Mouse (Mus musculus) left cerebral cortex, postnatal 36 days (tissue): ENCODE results near the gene Cntnap5b. TPM values are rescaled to one million over a fixed set of nuclear protein-coding genes. Genes with fewer than 3 reads are reported as not detected.

Source experiments
- DNase-seq, 2 experiments: peaks; one replicate each; pipeline ENCODE4 v3.0.0; 2021 to 2022; ENCODE audit warnings: low spot score in 2 of 2, mixed read lengths in 1 of 2
- intact Hi-C: fragments of 180-260 bp; cut with DNase I; formaldehyde crosslinking; loops from one replicate; pipeline ENCODE4 v1.15.1; 2025
- total RNA-seq, 2 experiments: library from RNA; stranded (reverse); gene quantifications; 2 replicates each; pipeline ENCODE4 v1.2.3; 2021

Cntnap5b gene
- total RNA-seq, 2 experiments from 2014 or later = 16.1 to 18.0 TPM

- no peak for DNase-seq
- intact Hi-C loops = no loop called here
Observed at GRCm38 (mm10) chr1:100163588-100164357, 391.2 kb downstream of the Cntnap5b start.

DNA sequence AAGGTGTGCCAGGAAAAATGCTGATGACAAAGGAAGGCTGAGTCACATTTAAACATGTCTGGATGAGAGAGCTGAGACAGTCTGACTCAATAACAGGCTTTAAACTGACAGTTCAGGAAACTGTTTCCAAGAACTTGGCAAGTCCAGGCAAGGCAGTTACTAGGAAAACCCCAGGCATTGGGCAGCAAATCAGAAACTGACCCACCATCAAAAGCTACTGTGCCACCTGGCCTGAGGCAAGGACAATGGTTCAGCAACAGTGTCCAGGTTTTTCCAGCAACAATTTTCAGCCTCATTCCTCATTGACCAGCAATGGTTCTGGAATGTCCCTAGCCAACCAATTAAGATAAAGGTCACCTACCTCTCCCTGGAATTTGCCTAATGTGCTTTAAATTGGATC, 399.0 kb downstream of the Cntnap5b start:
- no peak for DNase-seq
- intact Hi-C loops = no loop called here

GRCm38 (mm10) chr1:100180050-100180449, 407.5 kb downstream of the Cntnap5b start:
- DNase-seq = no peak
- intact Hi-C loops = no loop called here

GRCm38 (mm10) chr1:100231980-100232608, 459.5 kb downstream of the Cntnap5b start:
- DNase-seq = peak; percentile 8 to 33
- intact Hi-C loops = no loop called here

DNA sequence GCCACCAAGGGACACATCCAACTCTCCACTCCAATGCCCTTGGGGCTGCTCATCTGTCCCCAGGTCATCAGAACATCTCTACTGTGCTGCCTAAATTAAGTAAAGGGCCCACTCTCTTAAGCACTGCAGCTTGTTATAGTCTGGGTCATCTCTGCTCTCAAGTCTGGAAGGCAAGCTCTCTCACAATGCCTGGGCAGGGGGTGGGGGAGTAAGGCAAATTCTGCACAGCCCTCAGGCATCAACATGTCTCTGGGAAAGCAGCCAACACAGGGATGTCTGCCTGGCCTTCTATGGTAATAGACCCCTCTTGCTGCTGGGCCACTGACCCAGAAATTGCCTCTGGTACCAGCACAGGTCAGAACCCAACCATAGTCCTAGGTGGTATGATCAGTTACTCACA, 479.4 kb downstream of the Cntnap5b start:
- intact Hi-C loops = no loop called here
- DNase-seq = no peak

DNA sequence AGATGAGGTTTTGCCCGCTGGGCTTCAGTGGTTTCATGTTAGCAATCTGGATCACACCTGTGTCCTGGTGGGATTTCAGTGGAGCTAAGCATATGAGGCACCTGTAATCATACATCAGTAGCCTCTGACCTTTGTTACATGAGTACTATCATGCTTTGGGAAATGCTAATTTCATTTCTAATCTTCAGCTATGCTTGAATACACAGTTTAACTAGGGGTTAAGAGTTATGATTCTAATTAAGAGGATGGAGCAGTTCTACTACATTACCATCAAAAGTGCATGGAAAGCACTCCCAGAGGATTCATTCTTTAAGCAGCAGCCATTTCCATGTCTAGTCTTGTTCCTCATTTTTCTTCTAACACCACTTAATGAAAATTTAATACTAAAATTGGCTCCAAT, 538.1 kb downstream of the Cntnap5b start:
- no peak for DNase-seq
- intact Hi-C loops = no loop called here

GRCm38 (mm10) chr1:100331066-100331465, 558.5 kb downstream of the Cntnap5b start:
- no peak for DNase-seq
- intact Hi-C loops = no loop called here

DNA sequence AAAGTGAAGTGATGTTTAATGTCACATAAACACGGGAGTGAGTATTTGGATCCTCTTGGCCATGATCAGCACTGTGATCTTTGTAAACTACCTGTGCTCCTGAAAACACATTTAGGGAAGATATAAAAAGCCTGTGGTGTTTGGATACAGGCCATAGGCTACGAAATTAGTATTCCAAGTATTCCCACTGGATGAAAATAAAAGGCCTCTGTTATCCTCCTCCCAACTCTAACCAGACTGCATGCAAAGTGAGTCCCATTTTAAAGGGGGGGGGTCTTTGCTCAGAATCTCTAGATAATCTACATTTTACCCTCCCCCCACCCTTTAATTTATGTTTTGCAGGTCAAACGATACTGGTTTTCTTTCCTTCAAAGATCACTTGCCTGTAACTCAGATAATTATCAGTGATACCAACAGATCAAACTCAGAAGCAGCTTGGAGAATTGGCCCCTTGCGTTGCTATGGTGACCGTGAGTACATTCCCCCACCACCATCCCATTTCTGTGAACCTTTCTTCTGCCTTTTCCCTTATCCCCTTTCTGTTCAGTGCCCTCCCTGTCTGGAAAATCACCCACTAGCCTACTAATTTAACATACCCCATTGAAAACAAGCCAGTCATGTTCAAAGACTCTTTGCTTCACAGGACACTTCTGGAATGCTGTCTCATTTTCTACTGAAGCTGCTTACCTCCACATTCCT, 597.0 kb downstream of the Cntnap5b start:
- intact Hi-C loops = no loop called here
- no peak for DNase-seq

GRCm38 (mm10) chr1:100386252-100386651, 613.7 kb downstream of the Cntnap5b start:
- no peak for DNase-seq
- intact Hi-C loops = no loop called here

DNA sequence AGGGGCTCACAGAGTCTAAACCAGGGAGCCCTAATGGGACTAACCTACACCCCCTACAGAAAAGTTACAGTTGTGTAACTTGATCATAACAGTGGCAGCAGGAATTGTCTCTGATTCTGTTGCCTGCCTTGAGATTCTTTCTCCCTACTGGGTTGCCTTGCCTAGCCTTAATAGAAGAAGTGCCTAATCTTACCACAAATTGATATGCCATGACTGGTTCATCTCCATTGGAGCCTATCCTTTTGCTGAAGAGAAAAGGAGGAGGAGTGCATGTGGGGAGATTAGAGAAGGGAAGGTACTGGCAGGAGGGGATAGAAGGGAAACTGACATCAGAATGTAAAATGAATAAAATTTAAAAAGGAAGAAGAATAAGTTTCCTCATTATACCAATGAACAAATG, 621.5 kb downstream of the Cntnap5b start:
- intact Hi-C loops = no loop called here
- no peak for DNase-seq

DNA sequence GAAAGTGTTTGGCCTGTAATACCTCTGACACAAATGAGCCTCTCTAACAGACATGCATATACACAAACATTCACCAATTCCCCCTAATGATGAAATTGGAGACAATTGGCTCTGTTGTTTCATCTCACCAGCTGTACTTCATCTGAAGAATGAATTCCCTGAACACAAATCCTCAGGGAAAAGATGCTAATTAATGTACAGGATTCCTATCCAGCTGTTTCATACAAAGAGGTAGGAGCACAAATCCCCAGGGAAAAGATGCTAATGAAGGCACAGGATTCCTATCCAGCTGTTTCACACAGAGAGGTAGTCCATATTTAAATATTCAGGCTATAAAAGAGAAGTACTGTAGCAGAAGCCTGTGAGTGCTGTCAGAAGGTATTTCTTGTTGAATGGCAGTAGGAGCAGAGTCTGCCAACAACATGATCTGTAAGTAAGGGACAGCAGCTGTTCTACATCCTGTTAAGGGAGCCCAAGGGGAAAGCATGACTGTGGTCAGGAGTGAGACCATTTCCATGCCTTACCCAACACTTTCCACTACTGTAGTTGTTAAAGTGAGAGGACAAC, 644.2 kb downstream of the Cntnap5b start:
- DNase-seq = no peak
- intact Hi-C loops = no loop called here

GRCm38 (mm10) chr1:100430038-100430774, 657.6 kb downstream of the Cntnap5b start:
- intact Hi-C loops = no loop called here
- no peak for DNase-seq

DNA sequence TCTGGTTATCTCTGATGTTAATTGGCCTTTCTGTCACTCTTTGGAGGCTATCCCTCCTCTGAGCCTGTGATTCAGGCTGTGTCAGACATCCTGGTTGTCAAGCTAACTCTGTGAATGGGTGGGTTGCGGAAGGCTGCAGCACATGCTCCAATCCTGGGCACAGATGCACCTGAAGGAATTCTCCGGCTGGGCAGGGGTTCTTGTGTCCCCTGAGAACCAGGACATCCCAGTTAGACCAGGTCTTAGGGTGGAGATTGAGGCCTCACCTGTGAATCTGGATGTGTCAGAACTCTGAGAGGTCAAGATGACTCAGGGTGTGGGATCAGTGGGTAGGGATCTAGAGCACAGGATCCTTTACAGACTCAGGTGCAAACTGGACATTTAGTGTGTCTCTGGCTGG, 691.3 kb downstream of the Cntnap5b start:
- intact Hi-C loops = no loop called here
- DNase-seq = no peak

- DNase-seq = no peak
- intact Hi-C loops = no loop called here
Observed at GRCm38 (mm10) chr1:100465226-100465625, 692.7 kb downstream of the Cntnap5b start.

DNA sequence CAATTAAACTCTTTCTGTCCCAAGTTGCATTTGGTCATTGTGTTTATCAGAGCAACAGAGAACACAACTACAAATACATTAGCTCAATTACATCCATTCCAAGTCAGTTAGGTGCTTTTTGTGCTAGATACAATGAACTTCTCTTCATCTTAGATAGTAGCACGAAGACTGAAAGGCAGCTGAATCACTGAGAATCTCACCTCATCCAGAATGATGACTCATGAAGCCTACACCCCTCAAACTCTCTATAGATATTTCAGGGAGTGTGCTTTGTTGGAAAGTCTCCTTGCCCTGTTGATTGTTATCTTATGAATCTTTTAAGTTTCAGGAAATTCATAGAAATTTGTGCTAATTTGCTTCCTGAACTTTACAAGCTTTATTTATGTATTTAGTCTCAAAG, 695.0 kb downstream of the Cntnap5b start:
- intact Hi-C loops = no loop called here
- DNase-seq = no peak

- no peak for DNase-seq
- intact Hi-C loops = no loop called here
Observed at GRCm38 (mm10) chr1:100509866-100510265, 737.3 kb downstream of the Cntnap5b start.
